Mouse (Mus musculus): ENCODE data around the gene Nxph3.

Nxph3 gene

GRCm38 (mm10) chr11:95514298-95514861, at the start of gene Nxph3:
Gene Nxph3, minus strand, starts transcription at chr11:95514570.
- peak; percentile 69 for DNase-seq (ENCODE audit: low read depth)

- DNase-seq (ENCODE audit: low read depth), result no peak
Measured at GRCm38 (mm10) chr11:95563849-95564248, 49.5 kb upstream of the Nxph3 start.

GRCm38 (mm10) chr11:95560773-95561172, 46.4 kb upstream of the Nxph3 start:
- no peak for DNase-seq (ENCODE audit: low read depth)

GRCm38 (mm10) chr11:95559761-95560160, 45.4 kb upstream of the Nxph3 start:
- no peak for DNase-seq (ENCODE audit: low read depth)

- DNase-seq (ENCODE audit: low read depth), result no peak
Measured at GRCm38 (mm10) chr11:95557719-95558118, 43.3 kb upstream of the Nxph3 start.

- DNase-seq (ENCODE audit: low read depth), result no peak
Measured at GRCm38 (mm10) chr11:95557032-95557431, 42.7 kb upstream of the Nxph3 start.

GRCm38 (mm10) chr11:95555279-95555678, 40.9 kb upstream of the Nxph3 start:
- DNase-seq (ENCODE audit: low read depth), result no peak

- no peak for DNase-seq (ENCODE audit: low read depth)
Measured at GRCm38 (mm10) chr11:95550301-95551021, 36.1 kb upstream of the Nxph3 start.

- DNase-seq (ENCODE audit: low read depth), result no peak
Measured at GRCm38 (mm10) chr11:95546021-95546782, 31.8 kb upstream of the Nxph3 start.

- DNase-seq (ENCODE audit: low read depth), result no peak
Measured at GRCm38 (mm10) chr11:95544546-95545327, 30.4 kb upstream of the Nxph3 start.

GRCm38 (mm10) chr11:95540637-95541385, 26.4 kb upstream of the Nxph3 start:
- no peak for DNase-seq (ENCODE audit: low read depth)

GRCm38 (mm10) chr11:95538378-95539104, 24.2 kb upstream of the Nxph3 start:
- DNase-seq (ENCODE audit: low read depth), result no peak

- DNase-seq (ENCODE audit: low read depth), result peak; percentile 71
Measured at GRCm38 (mm10) chr11:95533484-95534160, 19.3 kb upstream of the Nxph3 start.

GRCm38 (mm10) chr11:95532353-95533072, 18.1 kb upstream of the Nxph3 start:
- DNase-seq (ENCODE audit: low read depth), result no peak

- no peak for DNase-seq (ENCODE audit: low read depth)
Measured at GRCm38 (mm10) chr11:95528231-95528630, 13.9 kb upstream of the Nxph3 start.

GRCm38 (mm10) chr11:95527307-95527706, 12.9 kb upstream of the Nxph3 start:
- no peak for DNase-seq (ENCODE audit: low read depth)

GRCm38 (mm10) chr11:95521563-95521962, 7.2 kb upstream of the Nxph3 start:
- peak; percentile 84 for DNase-seq (ENCODE audit: low read depth)

GRCm38 (mm10) chr11:95520456-95521072, 6.2 kb upstream of the Nxph3 start:
- DNase-seq (ENCODE audit: low read depth), result peak; percentile 93

- no peak for DNase-seq (ENCODE audit: low read depth)
Measured at GRCm38 (mm10) chr11:95519996-95520395, 5.6 kb upstream of the Nxph3 start.
